Mouse (Mus musculus): ENCODE data around the gene Shank3.

DNA sequence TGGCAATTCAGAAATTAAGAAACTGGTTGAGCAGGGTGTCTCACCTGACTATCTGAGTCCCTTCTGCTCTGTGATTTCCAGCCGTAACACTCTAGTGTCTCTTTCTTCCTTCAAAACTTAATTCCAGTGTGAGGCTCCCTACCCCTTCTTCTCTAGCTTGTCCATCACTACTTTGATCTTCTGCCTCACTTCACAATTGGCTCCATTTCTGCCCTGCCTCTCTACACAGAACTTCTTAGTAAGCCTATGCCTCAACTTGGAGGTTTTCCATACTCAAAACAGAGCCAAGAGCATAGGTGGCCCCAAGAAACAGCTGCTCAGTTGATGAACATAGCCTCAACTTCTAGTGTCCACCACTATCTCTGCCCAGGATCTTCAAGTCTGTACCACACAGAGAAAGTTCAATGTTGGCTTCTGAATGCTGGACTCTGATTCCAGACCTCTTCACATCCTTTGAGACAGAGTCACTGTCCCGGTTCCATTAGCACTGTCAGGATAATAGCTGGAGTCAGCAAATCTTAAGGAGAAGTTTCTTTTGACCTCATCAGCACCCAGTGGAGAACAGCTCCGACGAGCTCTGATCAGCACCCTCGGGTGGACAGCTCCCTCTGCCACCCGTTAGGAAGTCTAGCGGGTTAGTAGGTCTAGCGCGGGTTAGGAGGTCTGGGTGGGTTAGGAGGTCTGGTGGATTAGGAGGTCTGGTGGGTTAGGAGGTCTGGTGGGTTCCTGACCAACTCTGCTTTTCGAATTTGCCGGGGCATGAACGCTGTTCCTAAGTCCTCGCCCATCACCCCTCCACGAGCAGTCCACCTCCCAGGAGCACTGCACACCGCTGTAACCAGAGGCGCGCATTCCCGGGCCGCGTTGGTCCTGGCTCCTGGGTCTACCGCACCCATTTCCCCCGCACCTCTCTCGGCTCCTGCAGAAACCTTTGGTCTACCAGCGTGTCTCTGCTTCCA, 46.2 kb upstream of the Shank3 start:
- TF ChIP-seq CTCF (IDR thresholded peaks at IDR 0.05; ENCODE audit: low read depth) (no peak), EP300 (IDR thresholded peaks at IDR 0.05; ENCODE audit: low read depth) (no peak)
